Mouse (Mus musculus) hindbrain, embryonic 16.5 days (tissue): ENCODE results near the gene Ankrd33b. TPM values are rescaled to one million over a fixed set of nuclear protein-coding genes. Genes with fewer than 3 reads are reported as not detected.
A peak's percentile ranks its signal among the peaks of the same experiment; 100 is the strongest.

Source experiments
- ATAC-seq: fragments of 200-750 bp; cut with Nextera tagmentation; 2 replicates; pipeline ENCODE4 v1.8.0; 2017; ENCODE audit warnings: moderate TSS enrichment, moderate library complexity
- H3K27ac ChIP-seq: fragments of 300-500 bp; sonication (generic); 2 replicates; pipeline ENCODE4 v1.5.1; 2014; ENCODE audit warnings: low read depth, mild to moderate bottlenecking, control low read depth, low read length, moderate library complexity
- H3K27me3 ChIP-seq: fragments of 300-500 bp; sonication (generic); replicated peaks from 2 replicates; pipeline ENCODE4 v1.6.1; 2014; ENCODE audit warnings: low read length; ENCODE audit not compliant: control insufficient read depth, insufficient read depth
- H3K36me3 ChIP-seq: fragments of 300-500 bp; sonication (generic); 2 replicates; pipeline ENCODE4 v1.6.1; 2014; ENCODE audit warnings: mild to moderate bottlenecking, low read length, moderate library complexity, mixed read lengths; ENCODE audit not compliant: control insufficient read depth, insufficient read depth
- H3K4me1 ChIP-seq: fragments of 300-500 bp; sonication (generic); 2 replicates; pipeline ENCODE4 v1.6.1; 2014; ENCODE audit warnings: low read depth, low read length; ENCODE audit not compliant: control insufficient read depth, insufficient read depth
- H3K4me2 ChIP-seq: fragments of 300-500 bp; sonication (generic); 2 replicates; pipeline ENCODE4 v1.6.1; 2014; ENCODE audit warnings: mild to moderate bottlenecking, low read length, control low read depth, moderate library complexity
- H3K4me3 ChIP-seq: fragments of 300-500 bp; sonication (generic); 2 replicates; pipeline ENCODE4 v1.5.1; 2014; ENCODE audit warnings: mild to moderate bottlenecking, low read length, control low read depth, moderate library complexity
- H3K9ac ChIP-seq: fragments of 300-500 bp; sonication (generic); 2 replicates; pipeline ENCODE4 v1.6.1; 2014; ENCODE audit warnings: low read depth, mild to moderate bottlenecking, control low read depth, low read length, moderate library complexity
- H3K9me3 ChIP-seq: fragments of 300-500 bp; sonication (generic); 2 replicates; pipeline ENCODE4 v1.6.1; 2014; ENCODE audit warnings: mild to moderate bottlenecking, low read length, moderate library complexity; ENCODE audit not compliant: control insufficient read depth
- WGBS: fragments of 180-500 bp; shearing (Covaris S2); extraction: QIAGEN DNeasy Blood & Tissue Kit; methylation state at CpG from one replicate; pipeline ENCODE4 v1.1.7; 2014; 5-methylcytosine and 5-hydroxymethylcytosine counted together
- polyA plus RNA-seq: library from polyadenylated mRNA; unstranded; fragments of >200 nt; fragmentation: Nextera tagmentation; extraction: Ambion mirVana; gene quantifications from 2 replicates; pipeline ENCODE4 v1.2.1, GENCODE M21; 2015

The Ankrd33b gene
- polyA plus RNA-seq, 1 experiment from 2014 or later = 0.98 TPM

GRCm38 (mm10) chr15:31337192-31337741 lies 30.3 kb downstream of the Ankrd33b start:
- ATAC-seq = no peak
- Histone ChIP-seq H3K36me3 (no peaks in the 10 kb centered on the region), H3K4me2 (no peak overlapping the region), H3K9ac (no peak overlapping the region), H3K9me3 (no peaks in the 10 kb centered on the region), H3K27ac (no peak overlapping the region), H3K27me3 (no peaks in the 10 kb centered on the region), H3K4me1 (no peaks in the 10 kb centered on the region), H3K4me3 (no peak overlapping the region)
- WGBS = 74% methylated on average over 14 of the region's 14 CpGs

- Histone ChIP-seq H3K36me3 (no peaks in the 10 kb centered on the region), H3K27ac (no peak overlapping the region), H3K4me2 (no peak overlapping the region), H3K27me3 (no peaks in the 10 kb centered on the region), H3K9ac (no peak overlapping the region), H3K4me3 (no peak overlapping the region), H3K9me3 (no peaks in the 10 kb centered on the region), H3K4me1 (no peaks in the 10 kb centered on the region)
- no peak for ATAC-seq
- WGBS = 62% methylated on average over 4 of the region's 4 CpGs
Measured at GRCm38 (mm10) chr15:31336685-31337084, 30.8 kb downstream of the Ankrd33b start.

- no peak overlapping the region for H3K4me2 ChIP-seq
- H3K27me3 ChIP-seq = no peaks in the 10 kb centered on the region
- no peak overlapping the region for H3K27ac ChIP-seq
- 95% methylated on average over 5 of the region's 5 CpGs for WGBS
- no peak overlapping the region for H3K9ac ChIP-seq
- H3K4me3 ChIP-seq = no peak overlapping the region
- no peak for ATAC-seq
- H3K4me1 ChIP-seq = no peaks in the 10 kb centered on the region
- no peaks in the 10 kb centered on the region for H3K36me3 ChIP-seq
- no peaks in the 10 kb centered on the region for H3K9me3 ChIP-seq
Measured at GRCm38 (mm10) chr15:31334829-31335228, 32.7 kb downstream of the Ankrd33b start.

- Histone ChIP-seq H3K9me3 (no peaks in the 10 kb centered on the region), H3K9ac (no peak overlapping the region), H3K36me3 (no peaks in the 10 kb centered on the region), H3K4me2 (no peak overlapping the region), H3K27me3 (no peaks in the 10 kb centered on the region), H3K4me1 (no peaks in the 10 kb centered on the region), H3K27ac (no peak overlapping the region), H3K4me3 (no peak overlapping the region)
- ATAC-seq = no peak
- WGBS = 92% methylated on average over 7 of the region's 7 CpGs
Measured at GRCm38 (mm10) chr15:31332541-31333163, 34.9 kb downstream of the Ankrd33b start.

DNA sequence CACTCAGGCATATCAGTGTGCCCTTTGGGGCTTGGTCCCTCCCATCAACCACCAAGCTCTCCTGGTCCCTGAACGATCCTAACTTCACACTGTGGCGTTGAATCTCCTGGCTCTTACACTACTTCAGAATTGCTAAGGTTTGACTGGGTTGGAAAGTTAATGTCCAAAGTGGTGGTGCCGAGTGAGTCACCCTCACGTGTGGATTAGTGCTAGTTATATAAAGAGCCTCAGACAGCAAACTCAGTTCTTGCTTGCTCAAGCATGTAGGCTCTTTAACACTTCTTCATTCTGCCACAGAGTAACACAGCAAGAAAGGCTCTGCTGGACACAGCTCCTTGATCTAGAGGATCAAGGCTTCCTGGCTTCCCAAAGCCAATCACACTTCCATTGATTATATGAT lies 35.8 kb downstream of the Ankrd33b start:
- no peak overlapping the region for H3K4me3 ChIP-seq
- no peaks in the 10 kb centered on the region for H3K4me1 ChIP-seq
- H3K4me2 ChIP-seq = no peak overlapping the region
- H3K27ac ChIP-seq = no peak overlapping the region
- 76% methylated on average over 4 of the region's 4 CpGs for WGBS
- ATAC-seq = no peak
- H3K9ac ChIP-seq = no peak overlapping the region
- H3K36me3 ChIP-seq = no peaks in the 10 kb centered on the region
- no peaks in the 10 kb centered on the region for H3K9me3 ChIP-seq
- no peaks in the 10 kb centered on the region for H3K27me3 ChIP-seq

GRCm38 (mm10) chr15:31328082-31328614 lies 39.4 kb downstream of the Ankrd33b start:
- ATAC-seq = no peak
- no peaks in the 10 kb centered on the region for H3K27me3 ChIP-seq
- no peaks in the 10 kb centered on the region for H3K36me3 ChIP-seq
- H3K4me2 ChIP-seq = no peak overlapping the region
- no peak overlapping the region for H3K9ac ChIP-seq
- H3K27ac ChIP-seq = no peak overlapping the region
- H3K4me1 ChIP-seq = no peaks in the 10 kb centered on the region
- 72% methylated on average over 9 of the region's 9 CpGs for WGBS
- H3K4me3 ChIP-seq = no peak overlapping the region
- no peaks in the 10 kb centered on the region for H3K9me3 ChIP-seq

DNA sequence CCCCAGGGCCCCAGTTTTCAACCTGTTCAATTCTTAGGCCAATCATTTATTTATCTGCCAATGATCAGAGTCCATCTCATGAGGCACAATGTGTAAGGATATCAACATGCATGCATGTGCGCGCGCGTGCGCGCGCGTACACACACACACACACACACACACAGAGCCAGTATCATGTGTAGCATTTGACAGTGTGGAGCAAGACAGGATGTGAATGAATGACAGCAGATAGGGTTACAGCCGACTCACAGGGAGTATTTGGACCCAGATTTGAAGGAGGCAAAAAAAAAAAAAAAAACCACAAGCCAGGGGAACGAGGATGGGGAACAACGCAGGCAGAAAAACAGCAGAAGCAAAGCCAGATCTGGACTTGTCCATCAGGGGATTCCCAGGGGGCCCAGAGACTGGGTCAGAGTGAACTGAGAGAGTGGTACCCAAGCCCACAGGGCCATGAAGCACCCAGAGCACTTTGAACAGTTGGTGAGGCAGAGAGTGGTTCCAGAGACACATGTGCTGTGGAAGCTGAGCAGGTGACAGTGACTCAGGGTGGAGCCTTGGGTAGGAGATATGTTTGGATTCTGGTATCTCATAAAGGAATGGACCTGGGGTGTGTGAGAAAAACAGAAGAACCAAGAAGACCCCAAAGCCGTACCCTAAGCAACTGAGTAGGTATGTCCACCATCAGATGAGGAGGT lies 41.7 kb downstream of the Ankrd33b start:
- H3K9me3 ChIP-seq = no peaks in the 10 kb centered on the region
- H3K4me2 ChIP-seq = no peak overlapping the region
- no peak overlapping the region for H3K9ac ChIP-seq
- no peaks in the 10 kb centered on the region for H3K36me3 ChIP-seq
- ATAC-seq = no peak
- no peaks in the 10 kb centered on the region for H3K4me1 ChIP-seq
- no peak overlapping the region for H3K4me3 ChIP-seq
- WGBS = 95% methylated on average over 12 of the region's 12 CpGs
- H3K27me3 ChIP-seq = no peaks in the 10 kb centered on the region
- H3K27ac ChIP-seq = no peak overlapping the region

DNA sequence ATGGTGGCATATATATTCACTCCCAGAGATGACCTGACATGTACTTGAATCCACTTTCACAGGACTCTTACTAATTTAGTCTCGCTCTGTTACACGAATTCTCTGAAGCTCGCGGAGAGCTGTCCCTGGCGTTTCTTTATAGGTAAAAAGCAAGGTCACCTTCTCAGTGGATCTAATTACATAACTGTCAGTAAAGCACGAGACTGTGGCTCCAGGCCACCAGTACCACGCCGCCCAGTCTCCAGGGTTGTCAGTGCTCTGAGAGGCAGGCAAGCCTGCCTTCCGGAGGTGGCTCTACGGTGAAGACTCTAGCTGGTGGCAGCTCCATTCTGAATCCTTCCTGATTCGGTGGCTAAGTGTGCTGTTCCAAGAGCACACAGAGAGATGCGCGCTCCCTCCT lies 43.0 kb downstream of the Ankrd33b start:
- no peaks in the 10 kb centered on the region for H3K9me3 ChIP-seq
- no peaks in the 10 kb centered on the region for H3K36me3 ChIP-seq
- no peaks in the 10 kb centered on the region for H3K27me3 ChIP-seq
- no peak overlapping the region for H3K4me3 ChIP-seq
- no peak overlapping the region for H3K4me2 ChIP-seq
- no peak overlapping the region for H3K9ac ChIP-seq
- WGBS = 71% methylated on average over 13 of the region's 13 CpGs
- peak; percentile 40 for ATAC-seq
- H3K27ac ChIP-seq = no peak overlapping the region; the same call in 1 of the 2 replicates
- no peaks in the 10 kb centered on the region for H3K4me1 ChIP-seq

GRCm38 (mm10) chr15:31323684-31324083 lies 43.8 kb downstream of the Ankrd33b start:
- ATAC-seq = no peak
- no peaks in the 10 kb centered on the region for H3K36me3 ChIP-seq
- no peaks in the 10 kb centered on the region for H3K27me3 ChIP-seq
- no peaks in the 10 kb centered on the region for H3K9me3 ChIP-seq
- H3K4me1 ChIP-seq = no peaks in the 10 kb centered on the region
- 83% methylated on average over 4 of the region's 4 CpGs for WGBS
- no peak overlapping the region for H3K9ac ChIP-seq
- H3K4me3 ChIP-seq = no peak overlapping the region
- H3K4me2 ChIP-seq = no peak overlapping the region
- H3K27ac ChIP-seq = no peak overlapping the region
